Mouse (Mus musculus) forebrain, embryonic 15.5 days (tissue): ENCODE data around the gene Olfr822. TPM values are rescaled to one million over a fixed set of nuclear protein-coding genes. Genes with fewer than 3 reads are reported as not detected.
"Not testable (repeated sequence)": the region's sequence is repeated elsewhere in the genome, so short reads cannot be mapped to it uniquely, and the experiment has no call there.

Experiments used
- ATAC-seq: fragments of 200-750 bp; cut with Nextera tagmentation; replicated peaks from 2 replicates; pipeline ENCODE4 v1.8.0; 2017; ENCODE audit warnings: mild to moderate bottlenecking, moderate TSS enrichment, moderate library complexity
- H3K27ac ChIP-seq: fragments of 300-500 bp; sonication (generic); replicated peaks from 2 replicates; pipeline ENCODE4 v1.5.1; 2015; ENCODE audit warnings: mild to moderate bottlenecking, inconsistent platforms
- H3K27me3 ChIP-seq: fragments of 300-500 bp; sonication (generic); 2 replicates; pipeline ENCODE4 v1.6.1; 2015; ENCODE audit warnings: inconsistent platforms
- H3K36me3 ChIP-seq: fragments of 300-500 bp; sonication (generic); 2 replicates; pipeline ENCODE4 v1.6.1; 2015; ENCODE audit warnings: mild to moderate bottlenecking, inconsistent platforms
- H3K4me1 ChIP-seq: fragments of 300-500 bp; sonication (generic); 2 replicates; pipeline ENCODE4 v1.6.1; 2015; ENCODE audit warnings: inconsistent platforms
- H3K4me2 ChIP-seq: fragments of 300-500 bp; sonication (generic); replicated peaks from 2 replicates; pipeline ENCODE4 v1.6.1; 2015; ENCODE audit warnings: mild to moderate bottlenecking, inconsistent platforms
- H3K4me3 ChIP-seq: fragments of 300-500 bp; sonication (generic); 2 replicates; pipeline ENCODE4 v1.5.1; 2015; ENCODE audit warnings: mild to moderate bottlenecking, inconsistent platforms
- H3K9ac ChIP-seq: fragments of 300-500 bp; sonication (generic); replicated peaks from 2 replicates; pipeline ENCODE4 v1.6.1; 2015; ENCODE audit warnings: mild to moderate bottlenecking, inconsistent platforms
- H3K9me3 ChIP-seq: fragments of 300-500 bp; sonication (generic); 2 replicates; pipeline ENCODE4 v1.6.1; 2016; ENCODE audit warnings: inconsistent platforms
- WGBS: fragments of 180-500 bp; shearing (Covaris S2); methylation state at CpG from one replicate; pipeline ENCODE4 v1.1.7; 2015; ENCODE audit warnings: mixed read lengths; 5-methylcytosine and 5-hydroxymethylcytosine counted together
- polyA plus RNA-seq: library from polyadenylated mRNA; unstranded; fragments of >200 nt; fragmentation: Nextera tagmentation; extraction: Ambion mirVana; gene quantifications from 2 replicates; pipeline ENCODE4 v1.2.1, GENCODE M21; 2015

The Olfr822 gene
- not detected in 2 replicates for polyA plus RNA-seq

DNA sequence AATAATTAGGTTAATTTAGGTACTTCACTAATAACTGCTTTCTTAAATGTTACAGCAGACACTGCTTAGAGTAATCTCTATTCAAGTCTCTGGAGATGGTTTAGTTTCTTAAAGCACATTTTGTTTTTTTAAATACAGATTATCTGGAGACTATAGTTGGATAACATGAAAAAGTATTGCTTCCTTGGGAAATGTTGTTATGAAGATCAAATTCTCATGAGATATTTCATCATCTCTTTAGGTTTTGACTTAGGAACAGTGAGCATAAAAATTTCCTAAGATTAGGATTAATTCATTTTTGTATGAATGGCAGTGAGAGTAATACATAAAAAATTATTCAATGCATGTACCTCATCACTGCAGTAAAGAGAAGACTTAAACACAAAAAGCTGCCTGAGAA is at the start of gene Olfr822:
Olfr822 (plus strand) TSS at position 301 of the 400 bp plus-strand sequence.
- H3K4me1 ChIP-seq, result no peaks in the 10 kb centered on the region
- ATAC-seq, result no peak
- no peaks in the 10 kb centered on the region for H3K9me3 ChIP-seq
- H3K4me2 ChIP-seq, result no peak within 1 kb of the TSS
- H3K27me3 ChIP-seq, result no peaks in the 10 kb centered on the region
- H3K27ac ChIP-seq, result no peak within 1 kb of the TSS
- no peak within 1 kb of the TSS for H3K4me3 ChIP-seq
- H3K36me3 ChIP-seq, result no peaks in the 10 kb centered on the region
- H3K9ac ChIP-seq, result no peak within 1 kb of the TSS

GRCm38 (mm10) chr10:130030048-130030447 is 41.0 kb upstream of the Olfr822 start, which contains the start of gene Olfr821:
Gene Olfr821, plus strand, starts transcription at chr10:130030348.
- Histone ChIP-seq H3K27me3 (no peaks in the 10 kb centered on the region), H3K4me1 (no peaks in the 10 kb centered on the region), H3K27ac (no peak within 1 kb of the TSS), H3K36me3 (no peaks in the 10 kb centered on the region), H3K9ac (no peak within 1 kb of the TSS), H3K4me2 (no peak within 1 kb of the TSS), H3K4me3 (no peak within 1 kb of the TSS), H3K9me3 (no peaks in the 10 kb centered on the region)
- ATAC-seq, result no peak

DNA sequence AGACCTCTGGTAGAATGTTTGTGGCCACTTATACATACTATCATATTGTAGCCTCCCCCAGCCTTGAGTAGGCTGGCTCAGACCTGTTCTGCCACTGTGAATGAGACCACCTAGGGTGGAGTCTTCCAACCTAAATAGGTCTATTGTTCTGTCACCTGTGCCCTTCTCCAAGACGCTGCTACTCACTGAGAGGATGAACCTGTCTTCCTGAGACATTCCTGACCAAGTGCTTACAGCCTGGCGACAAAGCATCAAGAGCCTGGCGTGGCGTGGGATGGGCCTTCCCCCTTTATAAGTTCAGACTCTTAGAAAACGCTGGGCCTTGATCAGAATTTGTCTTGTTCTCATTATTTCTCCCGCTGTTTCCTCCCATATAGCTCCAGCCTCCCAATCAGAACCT is 33.9 kb upstream of the Olfr822 start:
- Histone ChIP-seq H3K27ac (no peak overlapping the region), H3K36me3 (no peaks in the 10 kb centered on the region), H3K4me1 (no peaks in the 10 kb centered on the region), H3K27me3 (no peaks in the 10 kb centered on the region), H3K9me3 (no peaks in the 10 kb centered on the region), H3K4me3 (no peak overlapping the region), H3K9ac (no peak overlapping the region), H3K4me2 (no peak overlapping the region)
- no peak for ATAC-seq
- WGBS, result 62% methylated on average over 6 of the region's 6 CpGs

DNA sequence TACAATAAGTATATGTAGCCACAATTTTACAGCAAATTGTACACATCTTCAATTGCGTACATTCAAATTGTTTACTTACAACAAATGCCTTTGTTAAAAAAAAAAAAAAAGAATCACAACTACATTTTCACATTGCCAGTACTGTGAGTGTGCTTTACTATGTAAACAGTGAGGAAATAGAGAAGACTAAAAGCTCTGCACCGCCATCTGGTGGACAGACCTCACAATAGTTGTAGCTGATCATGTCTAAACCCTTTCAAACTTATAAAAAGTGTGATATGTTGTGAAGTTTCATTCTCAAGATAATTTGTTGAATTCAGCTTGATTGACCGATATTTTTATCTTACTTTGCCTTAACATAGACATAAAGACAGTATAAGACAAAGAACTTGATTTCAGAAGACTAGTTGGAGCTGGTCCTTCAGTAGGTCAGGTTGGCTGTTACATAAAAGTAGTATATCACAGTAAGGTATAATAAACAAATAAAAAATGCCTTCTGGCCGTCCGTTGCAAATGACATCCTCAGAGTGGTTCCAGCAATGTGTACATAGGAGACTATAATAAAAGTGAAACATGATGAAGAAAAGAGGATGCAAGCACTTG is 21.9 kb downstream of the Olfr822 start:
- ATAC-seq, result peak; percentile 87
- H3K9me3 ChIP-seq, result no peaks in the 10 kb centered on the region
- no peak overlapping the region for H3K9ac ChIP-seq
- H3K27ac ChIP-seq, result no peak overlapping the region
- no peak overlapping the region for H3K4me2 ChIP-seq
- no peaks in the 10 kb centered on the region for H3K4me1 ChIP-seq
- H3K4me3 ChIP-seq, result no peak overlapping the region
- H3K36me3 ChIP-seq, result no peaks in the 10 kb centered on the region
- 26% methylated on average over 5 of the region's 5 CpGs for WGBS
- no peaks in the 10 kb centered on the region for H3K27me3 ChIP-seq

DNA sequence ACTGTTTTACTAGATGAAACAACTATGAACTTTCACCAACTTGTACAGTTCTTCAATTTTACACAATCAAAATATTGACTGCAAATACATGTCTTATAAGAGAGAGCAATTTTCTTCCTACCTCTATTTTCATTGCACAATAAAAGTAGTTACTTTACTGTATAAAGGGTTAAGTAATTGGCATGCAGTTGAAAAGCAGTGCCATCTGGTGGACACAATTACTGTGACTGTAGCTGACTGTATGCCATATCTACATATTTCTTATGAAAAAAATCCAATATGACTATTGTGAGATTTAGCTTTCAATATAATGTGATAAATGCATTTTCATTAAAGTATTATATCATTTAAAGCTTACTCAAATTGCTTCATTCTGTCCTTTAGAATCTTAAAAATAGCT is 25.1 kb downstream of the Olfr822 start:
- no peaks in the 10 kb centered on the region for H3K36me3 ChIP-seq
- no peak overlapping the region for H3K9ac ChIP-seq
- ATAC-seq, result no peak
- no peaks in the 10 kb centered on the region for H3K4me1 ChIP-seq
- H3K4me2 ChIP-seq, result no peak overlapping the region
- H3K4me3 ChIP-seq, result no peak overlapping the region
- no peaks in the 10 kb centered on the region for H3K27me3 ChIP-seq
- no peaks in the 10 kb centered on the region for H3K9me3 ChIP-seq
- H3K27ac ChIP-seq, result no peak overlapping the region

DNA sequence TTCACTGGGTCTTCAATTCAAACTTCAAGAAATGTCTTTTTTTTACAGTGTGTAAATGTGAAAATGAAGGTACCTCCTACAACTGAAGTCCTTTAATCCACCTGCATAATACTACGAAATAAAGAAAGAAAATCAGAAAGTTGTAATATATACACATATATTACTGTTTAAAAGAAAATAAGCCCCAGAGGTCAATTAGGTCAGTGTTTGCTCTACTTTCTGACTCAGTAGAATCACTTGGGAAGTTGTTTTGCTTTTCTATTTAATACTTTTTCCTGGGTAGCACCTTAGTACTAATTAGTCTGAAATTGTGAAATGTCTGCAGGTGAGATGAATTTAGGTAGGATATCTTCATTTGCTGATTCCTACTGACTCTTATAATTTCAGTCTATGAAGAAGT is 44.3 kb downstream of the Olfr822 start, which contains the start of gene Olfr823:
Olfr823 (minus strand) TSS at position 101 of the 400 bp plus-strand sequence.
- not testable (repeated sequence) for H3K4me2 ChIP-seq, H3K27ac ChIP-seq, H3K27me3 ChIP-seq, H3K4me1 ChIP-seq, ATAC-seq, H3K4me3 ChIP-seq, H3K9ac ChIP-seq, H3K9me3 ChIP-seq, H3K36me3 ChIP-seq
- 94% methylated on average over 1 of the region's 1 CpGs for WGBS

DNA sequence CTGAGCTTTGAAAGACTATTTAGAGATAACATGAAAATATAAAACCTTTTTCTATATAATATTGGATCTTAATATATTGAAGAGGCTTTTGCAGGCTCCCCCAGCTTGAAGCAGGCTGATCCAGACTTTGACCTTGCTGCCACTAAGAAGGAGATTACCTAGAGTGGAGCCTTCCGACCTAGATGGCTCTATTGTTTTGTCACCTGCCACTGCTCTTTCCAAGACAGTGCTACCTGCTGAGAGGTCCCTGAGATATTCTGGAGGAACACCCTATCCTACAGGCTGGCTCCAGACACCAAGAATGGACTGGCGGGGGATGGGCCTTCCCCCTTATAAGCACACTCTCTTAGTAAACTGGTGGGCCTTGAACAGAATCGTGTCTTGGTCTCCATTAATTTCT is 45.0 kb downstream of the Olfr822 start:
- WGBS, result 60% methylated on average over 3 of the region's 3 CpGs
- not testable (repeated sequence) for H3K27ac ChIP-seq, ATAC-seq

More for the DNA sequence above, 45.0 kb downstream of the Olfr822 start:
- H3K9me3 ChIP-seq, H3K4me1 ChIP-seq, H3K4me2 ChIP-seq, H3K4me3 ChIP-seq, H3K27me3 ChIP-seq, H3K36me3 ChIP-seq, H3K9ac ChIP-seq: not testable (repeated sequence)

Other genes starting within 250 kb of the Olfr822 start
- gene Olfr812, start 225.1 kb upstream of the Olfr822 start, polyA plus RNA-seq, result not detected in 2 replicates
- gene Olfr813, start 215.8 kb upstream of the Olfr822 start, polyA plus RNA-seq, result not detected in 2 replicates
- gene Olfr814, start 191.4 kb upstream of the Olfr822 start, polyA plus RNA-seq, result not detected in 2 replicates
- gene Olfr815, start 165.3 kb upstream of the Olfr822 start, polyA plus RNA-seq, result not detected in 2 replicates
- not detected in 2 replicates for gene Olfr816, start 155.6 kb upstream of the Olfr822 start, polyA plus RNA-seq
- not detected in 2 replicates for gene Olfr818, start 122.1 kb upstream of the Olfr822 start, polyA plus RNA-seq
- not detected in 2 replicates for gene Olfr819, start 103.9 kb upstream of the Olfr822 start, polyA plus RNA-seq
- not detected in 2 replicates for gene Olfr247, start 95.1 kb upstream of the Olfr822 start, polyA plus RNA-seq
- not detected in 2 replicates for gene Gm10310, start 86.1 kb upstream of the Olfr822 start, polyA plus RNA-seq
- gene Olfr820, start 58.6 kb upstream of the Olfr822 start, polyA plus RNA-seq, result not detected in 2 replicates
- not detected in 2 replicates for gene Olfr821, start 40.9 kb upstream of the Olfr822 start, polyA plus RNA-seq
- not detected in 2 replicates for gene Olfr823, start 44.2 kb downstream of the Olfr822 start, polyA plus RNA-seq
- gene Olfr824, start 58.8 kb downstream of the Olfr822 start, polyA plus RNA-seq, result not detected in 2 replicates
- not detected in 2 replicates for gene Olfr825, start 95.6 kb downstream of the Olfr822 start, polyA plus RNA-seq
- gene Olfr826, start 113.0 kb downstream of the Olfr822 start, polyA plus RNA-seq, result not detected in 2 replicates
- gene Olfr827, start 143.2 kb downstream of the Olfr822 start, polyA plus RNA-seq, result not detected in 2 replicates
- 4.3 and 5.2 TPM in 2 replicates for gene Neurod4, start 209.0 kb downstream of the Olfr822 start, polyA plus RNA-seq